Mouse (Mus musculus) spleen, adult 2 months (tissue): ENCODE data around the gene Rnaseh2b.

Experiments used
- CTCF ChIP-seq: fragments of 200-500 bp; IDR thresholded peaks from 2 replicates; pipeline ENCODE4 v1.5.1; 2011; ENCODE audit warnings: mild to moderate bottlenecking, inconsistent platforms; ENCODE audit not compliant: insufficient read depth, insufficient read length, insufficient replicate concordance; ENCODE audit errors: extremely low read depth
- POLR2A ChIP-seq: fragments of 200-500 bp; IDR thresholded peaks from 2 replicates; pipeline ENCODE4 v1.6.1; 2011; ENCODE audit warnings: low read depth, low read length, inconsistent platforms

GRCm38 (mm10) chr14:62422265-62422664 is 129.9 kb downstream of the Rnaseh2b start:
- no peak for TF ChIP-seq CTCF
- TF ChIP-seq POLR2A: no peak
